Mouse (Mus musculus) neural tube, embryonic 15.5 days (tissue): ENCODE measurements around the gene Acads. TPM values are rescaled to one million over a fixed set of nuclear protein-coding genes. Genes with fewer than 3 reads are reported as not detected.
"Not testable (repeated sequence)": the region's sequence is repeated elsewhere in the genome, so short reads cannot be mapped to it uniquely, and the experiment has no call there.

Experiments
- ATAC-seq: fragments of 200-750 bp; cut with Nextera tagmentation; 2 replicates; pipeline ENCODE4 v1.8.0; 2017; ENCODE audit warnings: mild to moderate bottlenecking, moderate TSS enrichment, moderate library complexity; ENCODE audit not compliant: low FRiP score
- H3K27ac ChIP-seq: fragments of 300-500 bp; sonication (generic); replicated peaks from 2 replicates; pipeline ENCODE4 v1.5.1; 2015; ENCODE audit warnings: mild to moderate bottlenecking, inconsistent platforms
- H3K27me3 ChIP-seq: fragments of 300-500 bp; sonication (generic); replicated peaks from 2 replicates; pipeline ENCODE4 v1.6.1; 2015; ENCODE audit warnings: inconsistent platforms
- H3K36me3 ChIP-seq: fragments of 300-500 bp; sonication (generic); 2 replicates; pipeline ENCODE4 v1.6.1; 2015; ENCODE audit warnings: inconsistent platforms
- H3K4me1 ChIP-seq: fragments of 300-500 bp; sonication (generic); 2 replicates; pipeline ENCODE4 v1.6.1; 2015; ENCODE audit warnings: inconsistent platforms
- H3K4me2 ChIP-seq: fragments of 300-500 bp; sonication (generic); 2 replicates; pipeline ENCODE4 v1.6.1; 2015; ENCODE audit warnings: inconsistent platforms, mild to moderate bottlenecking, moderate library complexity
- H3K4me3 ChIP-seq: fragments of 300-500 bp; sonication (generic); replicated peaks from 2 replicates; pipeline ENCODE4 v1.5.1; 2015; ENCODE audit warnings: mild to moderate bottlenecking, inconsistent platforms
- H3K9ac ChIP-seq: fragments of 300-500 bp; sonication (generic); replicated peaks from 2 replicates; pipeline ENCODE4 v1.6.1; 2015; ENCODE audit warnings: mild to moderate bottlenecking, inconsistent platforms
- H3K9me3 ChIP-seq: fragments of 300-500 bp; sonication (generic); replicated peaks from 2 replicates; pipeline ENCODE4 v1.6.1; 2016; ENCODE audit warnings: inconsistent platforms
- WGBS: fragments of 180-500 bp; shearing (Covaris S2); methylation state at CpG from one replicate; pipeline ENCODE4 v1.1.7; 2015; ENCODE audit warnings: mixed read lengths; 5-methylcytosine and 5-hydroxymethylcytosine counted together
- polyA plus RNA-seq: library from polyadenylated mRNA; unstranded; fragments of >200 nt; fragmentation: Nextera tagmentation; extraction: Ambion mirVana; gene quantifications from 2 replicates; pipeline ENCODE4 v1.2.1, GENCODE M21; 2015

The Acads gene
- polyA plus RNA-seq, 1 experiment from 2014 or later, result 22.2 TPM

DNA sequence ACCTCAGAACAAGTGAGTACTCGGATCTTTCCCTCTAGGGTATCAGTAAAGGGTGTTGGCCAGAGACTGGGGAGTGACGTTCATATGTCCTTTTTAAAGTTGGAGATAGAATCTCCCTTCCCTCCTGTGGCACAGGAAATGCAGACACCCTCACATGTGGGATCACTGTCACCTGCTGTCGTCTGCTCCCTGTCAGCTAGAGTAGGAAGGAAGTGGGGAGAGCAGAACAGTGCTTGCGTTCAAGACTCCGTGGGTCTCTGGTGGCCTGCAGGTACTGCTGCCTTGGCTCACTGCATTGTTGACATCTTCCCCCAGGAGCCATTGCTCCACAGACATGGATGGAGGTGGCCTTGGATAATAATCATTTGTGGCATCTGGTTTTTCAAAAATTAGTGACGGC, 35.7 kb downstream of the Acads start:
- Histone ChIP-seq H3K9me3 (no peaks in the 10 kb centered on the region), H3K4me3 (no peak overlapping the region), H3K36me3 (peaks cover 48% of the 10 kb centered on the region), H3K27ac (no peak overlapping the region), H3K4me2 (no peak overlapping the region), H3K27me3 (no peaks in the 10 kb centered on the region), H3K4me1 (no peaks in the 10 kb centered on the region), H3K9ac (no peak overlapping the region)
- WGBS, result 81% methylated on average over 6 of the region's 6 CpGs
- no peak for ATAC-seq

DNA sequence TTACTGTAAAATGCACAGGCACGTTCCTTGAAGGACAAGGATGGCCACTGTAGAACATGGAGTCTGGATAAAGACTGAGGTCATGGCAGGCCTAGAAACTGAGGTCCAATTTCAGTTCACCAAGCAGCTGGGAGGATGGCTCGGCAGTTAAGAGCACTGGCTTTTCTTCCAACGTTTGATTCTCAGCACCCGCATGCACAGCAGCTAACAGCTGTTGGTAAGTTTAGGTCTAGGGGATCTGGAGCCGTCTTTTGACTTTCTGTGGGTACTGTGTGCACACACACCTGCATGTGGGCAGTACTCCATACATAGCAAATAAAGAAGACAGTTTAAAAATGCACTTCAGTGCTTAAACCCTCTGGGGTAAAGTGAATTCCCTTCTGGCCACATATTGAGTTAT, 37.5 kb downstream of the Acads start:
- ATAC-seq, result no peak
- Histone ChIP-seq H3K9ac (no peak overlapping the region), H3K4me2 (no peak overlapping the region), H3K36me3 (peaks cover 34% of the 10 kb centered on the region), H3K4me3 (no peak overlapping the region), H3K27me3 (no peaks in the 10 kb centered on the region), H3K9me3 (no peaks in the 10 kb centered on the region), H3K4me1 (no peaks in the 10 kb centered on the region), H3K27ac (no peak overlapping the region)
- 92% methylated on average over 5 of the region's 5 CpGs for WGBS

DNA sequence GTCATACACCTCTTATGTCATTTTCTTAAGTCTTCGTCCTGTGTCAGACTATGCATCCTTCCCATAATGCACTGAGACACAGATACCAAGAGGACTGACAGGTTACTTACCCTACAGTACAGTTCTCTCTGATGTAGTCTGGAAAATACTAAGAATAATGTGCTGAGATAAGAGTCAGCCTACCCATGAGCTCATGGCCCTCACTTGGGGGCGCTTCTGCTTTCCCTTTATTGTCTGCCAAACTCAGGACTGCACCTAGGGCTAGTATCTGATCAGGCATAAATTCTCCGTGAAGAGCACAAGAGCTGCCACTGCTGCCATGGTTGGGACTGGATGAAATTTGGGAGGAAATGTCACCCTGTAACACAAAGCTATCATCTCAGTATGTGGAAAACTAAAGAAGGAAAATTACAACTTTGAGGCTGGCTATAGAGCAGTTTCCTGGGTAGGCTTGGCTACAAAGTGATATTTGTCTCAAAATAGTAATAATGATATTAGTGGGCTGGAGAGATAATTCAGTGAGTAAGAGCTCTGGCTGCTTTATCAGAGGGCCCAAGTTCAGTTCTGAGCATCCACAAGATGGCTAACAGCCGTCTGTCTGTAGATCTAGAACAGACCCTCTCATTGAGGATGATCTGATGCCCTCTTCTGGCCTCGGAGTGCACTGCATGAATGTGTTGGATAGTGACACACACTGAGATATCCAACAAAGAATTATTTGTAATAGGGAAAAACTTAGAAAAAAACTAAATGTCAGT, 42.8 kb downstream of the Acads start:
- no peak overlapping the region for H3K4me2 ChIP-seq
- ATAC-seq, result no peak
- H3K4me3 ChIP-seq, result no peak overlapping the region
- 64% methylated on average over 5 of the region's 5 CpGs for whole genome bisulfite sequencing
- no peaks in the 10 kb centered on the region for H3K9me3 ChIP-seq
- no peak overlapping the region for H3K27ac ChIP-seq
- H3K36me3 ChIP-seq, result peaks cover 16% of the 10 kb centered on the region
- H3K9ac ChIP-seq, result no peak overlapping the region
- H3K27me3 ChIP-seq, result no peaks in the 10 kb centered on the region
- H3K4me1 ChIP-seq, result peaks cover 7% of the 10 kb centered on the region; the same call in 1 of the 2 replicates

DNA sequence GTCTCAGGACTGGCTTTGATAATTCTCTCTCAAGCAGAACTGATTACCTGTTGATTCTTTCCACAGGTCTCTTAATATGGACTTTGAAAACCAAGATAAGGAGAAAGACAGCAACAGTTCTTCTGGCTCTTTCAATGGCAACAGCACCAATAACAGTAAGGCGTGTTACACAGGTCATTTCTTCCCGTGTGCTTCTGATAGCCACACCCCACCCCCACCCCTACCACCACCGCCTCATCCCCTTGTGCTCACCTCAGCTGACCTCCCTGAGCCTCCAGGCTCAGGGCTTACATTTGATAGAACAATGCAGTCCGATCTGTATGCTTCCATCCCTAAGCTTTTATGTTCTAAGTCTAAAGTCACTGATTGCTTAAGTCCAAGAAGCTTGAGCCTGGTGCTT, 44.4 kb downstream of the Acads start:
- peaks cover 10% of the 10 kb centered on the region; the same call in 1 of the 2 replicates for H3K4me1 ChIP-seq
- H3K9me3 ChIP-seq, result no peaks in the 10 kb centered on the region
- no peak overlapping the region for H3K27ac ChIP-seq
- H3K4me3 ChIP-seq, result no peak overlapping the region
- no peak overlapping the region for H3K9ac ChIP-seq
- H3K36me3 ChIP-seq, result peaks cover 16% of the 10 kb centered on the region
- WGBS, result 78% methylated on average over 4 of the region's 4 CpGs
- no peaks in the 10 kb centered on the region for H3K27me3 ChIP-seq
- no peak overlapping the region for H3K4me2 ChIP-seq
- ATAC-seq, result no peak

DNA sequence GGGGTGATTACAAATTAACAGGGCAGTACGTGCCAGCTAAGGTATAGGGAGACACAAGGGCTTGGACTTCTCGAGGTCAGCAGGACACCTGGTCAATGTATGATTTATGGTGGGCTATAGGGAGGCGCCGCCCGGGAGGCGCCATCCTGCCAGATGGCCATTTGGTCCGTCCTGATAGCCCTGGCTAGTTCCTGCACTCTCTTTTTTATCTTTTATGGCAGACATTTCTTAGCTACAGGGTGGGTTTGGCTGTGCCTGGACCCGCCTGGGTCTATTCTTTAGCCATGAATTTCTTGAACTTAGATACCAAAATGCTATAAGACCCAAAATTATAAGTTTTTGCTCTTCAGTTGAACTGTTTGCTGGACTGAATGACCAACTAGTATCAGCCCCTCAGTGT, 45.8 kb downstream of the Acads start:
- not testable (repeated sequence) for H3K27ac ChIP-seq, H3K4me2 ChIP-seq, H3K9me3 ChIP-seq, H3K4me3 ChIP-seq, H3K9ac ChIP-seq, H3K27me3 ChIP-seq, ATAC-seq
- Histone ChIP-seq H3K4me1 (peaks cover 12% of the 10 kb centered on the region), H3K36me3 (peaks cover 16% of the 10 kb centered on the region)
- WGBS, result 28% methylated on average over 8 of the region's 8 CpGs

DNA sequence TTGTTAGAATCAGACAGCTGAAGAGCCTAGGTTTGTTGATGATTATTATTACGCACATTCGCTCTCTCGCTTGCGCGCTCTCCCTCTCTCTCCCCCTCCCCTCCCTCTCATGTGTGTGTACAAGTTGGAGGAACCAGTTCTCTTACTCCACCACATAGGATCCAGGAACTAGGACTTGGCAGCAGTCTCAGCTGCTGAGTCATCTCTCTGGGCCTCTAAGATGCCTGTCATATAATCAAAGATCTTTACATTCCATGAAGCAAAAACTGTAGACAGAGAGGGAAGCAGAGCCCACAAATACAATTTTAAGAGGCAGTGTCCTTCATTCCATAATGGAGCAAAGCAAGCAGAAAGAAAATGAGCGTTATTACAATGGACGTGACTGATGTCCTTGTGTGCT, 47.0 kb downstream of the Acads start:
- Histone ChIP-seq H3K27ac (no peak overlapping the region), H3K4me3 (no peak overlapping the region), H3K4me1 (peaks cover 12% of the 10 kb centered on the region), H3K27me3 (no peaks in the 10 kb centered on the region), H3K9ac (no peak overlapping the region), H3K36me3 (peaks cover 16% of the 10 kb centered on the region), H3K4me2 (no peak overlapping the region), H3K9me3 (no peaks in the 10 kb centered on the region)
- WGBS, result 76% methylated on average over 7 of the region's 7 CpGs
- ATAC-seq, result no peak

DNA sequence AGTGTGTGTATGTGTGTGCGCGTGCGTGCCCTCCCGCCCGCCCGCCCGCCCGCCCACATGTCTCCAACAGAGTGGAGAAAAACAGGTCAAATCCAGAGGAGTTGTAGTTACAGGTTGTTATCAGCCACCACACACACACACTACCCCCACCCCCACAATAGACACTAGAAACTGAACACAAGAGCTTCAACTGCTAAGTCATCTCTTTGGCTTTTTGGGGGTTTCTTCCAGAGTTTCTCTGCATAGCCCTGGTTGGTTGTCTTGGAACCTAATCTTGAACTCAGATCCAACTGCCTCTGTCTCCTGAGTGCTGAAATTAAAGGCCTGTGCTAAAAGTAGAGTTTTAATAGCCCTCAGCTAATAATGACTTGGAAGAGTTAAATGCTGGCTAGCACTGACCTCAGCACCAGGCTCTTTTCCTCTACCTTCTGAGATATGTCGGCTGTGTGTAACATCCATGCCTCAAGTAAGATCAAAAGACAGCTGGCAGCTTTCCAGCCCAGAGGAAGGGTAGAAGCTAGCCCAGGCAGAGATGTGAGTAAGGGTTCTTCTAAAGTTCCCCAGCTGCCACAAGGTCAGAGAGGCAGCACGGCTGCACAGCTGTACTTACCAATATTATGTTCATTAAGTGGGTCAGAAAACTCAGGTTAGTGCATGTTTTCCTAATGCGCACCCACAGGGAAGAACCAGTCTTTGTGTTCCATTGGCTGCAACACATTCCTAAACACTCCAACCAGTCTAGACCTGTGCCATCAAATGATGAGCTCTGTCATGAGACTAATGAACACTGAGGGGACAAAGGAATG, 47.8 kb downstream of the Acads start:
- H3K36me3 ChIP-seq, result peaks cover 16% of the 10 kb centered on the region
- 90% methylated on average over 11 of the region's 11 CpGs for WGBS
- no peak overlapping the region; the same call in 1 of the 2 replicates for H3K27ac ChIP-seq
- H3K4me1 ChIP-seq, result peaks cover 12% of the 10 kb centered on the region
- H3K4me3 ChIP-seq, result no peak overlapping the region
- H3K4me2 ChIP-seq, result no peak overlapping the region
- no peaks in the 10 kb centered on the region for H3K27me3 ChIP-seq
- H3K9ac ChIP-seq, result no peak overlapping the region
- no peaks in the 10 kb centered on the region for H3K9me3 ChIP-seq
- ATAC-seq, result no peak

DNA sequence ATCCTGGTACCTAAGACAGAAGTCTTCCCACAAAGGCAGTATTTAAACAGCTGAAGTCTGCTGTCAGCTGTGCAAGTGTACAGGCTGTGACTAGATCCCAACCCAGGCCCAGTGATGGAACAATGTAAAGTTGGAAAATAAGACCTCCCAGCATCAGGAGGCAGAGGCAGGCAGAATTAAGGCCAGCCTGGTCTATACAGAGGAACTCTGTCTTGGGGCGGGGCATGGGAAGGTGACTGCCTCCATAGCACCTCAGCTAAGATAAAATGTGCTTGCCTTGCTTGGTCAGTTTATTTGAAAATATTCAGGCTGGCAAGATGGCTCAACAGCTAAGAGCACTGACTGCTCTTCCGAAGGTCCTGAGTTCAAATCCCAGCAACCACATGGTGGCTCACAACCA, 48.7 kb downstream of the Acads start:
- no peak overlapping the region for H3K4me2 ChIP-seq
- ATAC-seq, result no peak
- peaks cover 12% of the 10 kb centered on the region for H3K4me1 ChIP-seq
- H3K36me3 ChIP-seq, result peaks cover 7% of the 10 kb centered on the region
- H3K9ac ChIP-seq, result no peak overlapping the region
- H3K4me3 ChIP-seq, result no peak overlapping the region
- no peaks in the 10 kb centered on the region for H3K9me3 ChIP-seq
- H3K27ac ChIP-seq, result no peak overlapping the region
- no peaks in the 10 kb centered on the region for H3K27me3 ChIP-seq
- 98% methylated on average over 2 of the region's 2 CpGs for WGBS

DNA sequence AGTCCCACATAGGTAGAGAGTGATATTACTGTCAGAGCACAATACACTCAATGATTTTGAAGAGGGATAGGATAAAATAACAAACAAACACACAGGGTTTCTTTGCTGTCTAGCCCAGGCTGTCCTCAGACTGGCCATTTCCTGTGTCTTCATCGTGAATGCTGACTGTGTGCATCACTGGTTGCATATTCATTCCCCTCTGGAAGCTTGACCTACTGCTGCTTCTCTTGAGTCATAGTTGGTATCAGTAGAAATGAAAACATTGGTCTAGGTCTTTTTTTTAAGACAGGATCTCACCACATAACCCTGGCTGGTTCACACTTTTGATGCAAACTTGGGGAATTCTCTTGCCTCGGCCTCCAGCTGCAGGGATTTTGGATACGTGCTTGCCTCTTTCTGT, 49.5 kb downstream of the Acads start:
- no peak overlapping the region for H3K9ac ChIP-seq
- no peak overlapping the region for H3K4me2 ChIP-seq
- peaks cover 17% of the 10 kb centered on the region for H3K4me1 ChIP-seq
- no peak for ATAC-seq
- no peak overlapping the region for H3K4me3 ChIP-seq
- H3K27ac ChIP-seq, result no peak overlapping the region
- H3K36me3 ChIP-seq, result no peaks in the 10 kb centered on the region
- no peaks in the 10 kb centered on the region for H3K27me3 ChIP-seq
- WGBS, result 87% methylated on average over 3 of the region's 3 CpGs
- H3K9me3 ChIP-seq, result no peaks in the 10 kb centered on the region

DNA sequence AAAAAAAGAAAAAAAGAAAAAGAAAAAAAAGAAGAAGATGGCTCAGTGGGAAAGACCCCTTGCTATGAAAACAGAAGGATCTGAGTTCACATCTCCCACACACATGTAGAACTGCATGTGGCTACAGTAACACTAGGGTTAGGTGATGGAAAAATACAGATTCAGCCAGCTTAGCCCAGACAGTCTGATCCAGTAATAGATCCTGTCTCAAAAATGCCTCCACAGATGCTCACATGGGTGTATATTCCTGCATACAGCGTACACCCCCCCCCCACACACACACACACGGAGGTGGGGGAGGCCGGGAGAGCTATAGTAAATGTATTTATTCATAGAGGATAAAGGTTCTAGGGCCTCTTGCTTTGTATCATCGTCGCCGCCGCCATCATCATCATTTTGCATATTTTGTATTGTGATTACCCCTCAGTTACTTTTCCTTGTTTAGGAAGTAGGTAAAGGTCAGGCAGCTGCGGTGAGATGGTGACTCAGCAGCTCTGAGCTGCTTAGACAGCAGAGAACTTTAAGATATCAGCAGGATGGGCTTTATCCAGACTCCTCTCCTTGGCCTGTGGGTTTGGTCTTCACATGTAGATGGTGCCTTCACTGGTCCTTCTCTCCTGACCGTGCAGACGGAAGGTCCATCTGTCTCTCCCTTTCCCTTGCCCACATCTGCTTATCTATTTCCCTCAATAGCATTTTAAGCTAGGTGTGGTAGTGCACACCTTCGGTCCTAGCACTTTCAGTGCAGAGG, 50.3 kb downstream of the Acads start:
- H3K27ac ChIP-seq, result no peak overlapping the region
- H3K9me3 ChIP-seq, result no peaks in the 10 kb centered on the region
- H3K4me1 ChIP-seq, result peaks cover 17% of the 10 kb centered on the region
- no peaks in the 10 kb centered on the region for H3K27me3 ChIP-seq
- no peaks in the 10 kb centered on the region for H3K36me3 ChIP-seq
- WGBS, result 93% methylated on average over 11 of the region's 11 CpGs
- H3K4me2 ChIP-seq, result no peak overlapping the region
- ATAC-seq, result no peak
- H3K4me3 ChIP-seq, result no peak overlapping the region
- no peak overlapping the region for H3K9ac ChIP-seq

DNA sequence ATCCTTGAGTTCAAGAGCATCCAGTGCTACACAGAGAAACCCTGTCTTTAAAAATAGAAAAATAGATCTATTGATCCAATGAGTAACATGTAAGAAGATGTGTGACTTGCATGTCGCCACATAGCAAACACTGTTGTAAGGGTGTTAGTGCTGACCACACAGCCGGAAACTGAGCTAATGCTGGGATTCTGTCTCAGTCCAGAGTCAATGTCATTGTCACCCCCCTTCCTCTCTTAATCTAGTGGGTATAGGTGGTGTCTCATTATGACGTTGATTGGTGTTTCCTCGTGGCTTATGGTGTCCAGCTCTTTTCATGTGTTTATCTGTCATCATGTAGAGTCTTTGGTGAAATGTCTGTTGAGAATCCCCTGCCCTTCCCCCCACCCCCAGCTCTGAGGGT, 52.9 kb downstream of the Acads start:
- WGBS, result 85% methylated on average over 4 of the region's 4 CpGs
- no peak for ATAC-seq
- no peaks in the 10 kb centered on the region for H3K9me3 ChIP-seq
- no peak overlapping the region for H3K4me3 ChIP-seq
- no peak overlapping the region for H3K4me2 ChIP-seq
- peaks cover 5% of the 10 kb centered on the region; the same call in 1 of the 2 replicates for H3K36me3 ChIP-seq
- peaks cover 9% of the 10 kb centered on the region for H3K4me1 ChIP-seq
- no peak overlapping the region for H3K9ac ChIP-seq
- H3K27me3 ChIP-seq, result no peaks in the 10 kb centered on the region
- H3K27ac ChIP-seq, result no peak overlapping the region
